Mouse (Mus musculus) bone marrow, adult 2 months (tissue): ENCODE measurements around the gene Hoxc12.

ENCODE experiments used
- CTCF ChIP-seq: fragments of 200-500 bp; IDR thresholded peaks from 2 replicates; pipeline ENCODE4 v1.5.1; 2011; ENCODE audit warnings: low read length, control low read depth; ENCODE audit not compliant: control insufficient read depth, insufficient read depth
- POLR2A ChIP-seq: fragments of 200-500 bp; IDR thresholded peaks from 2 replicates; pipeline ENCODE4 v1.6.1; 2011; ENCODE audit warnings: low read depth, mild to moderate bottlenecking, control low read depth, low read length, borderline replicate concordance; ENCODE audit not compliant: control insufficient read depth

DNA sequence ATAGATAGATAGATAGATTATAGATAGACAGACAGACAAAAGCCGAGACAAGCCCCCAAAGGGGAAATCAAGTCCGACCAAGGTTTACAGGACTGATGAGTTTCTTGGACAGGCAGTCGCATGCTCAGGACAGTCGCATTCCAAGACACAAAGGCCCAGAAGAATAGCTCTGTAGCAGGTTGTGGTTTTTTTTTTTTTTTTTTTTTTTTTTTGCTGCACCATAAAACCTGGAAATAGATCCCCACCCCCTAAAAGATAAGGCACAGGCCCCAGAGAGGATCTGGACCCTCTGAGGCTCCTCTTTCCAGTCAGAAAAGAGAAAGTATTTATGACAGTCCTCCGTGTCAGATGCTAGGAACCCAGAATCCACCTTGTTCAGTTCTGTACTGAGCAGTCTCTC, 51.5 kb downstream of the Hoxc12 start:
- TF ChIP-seq POLR2A (no peak), CTCF (no peak)
